Mouse (Mus musculus): Measurements from ENCODE around the gene Tjap1.

DNA sequence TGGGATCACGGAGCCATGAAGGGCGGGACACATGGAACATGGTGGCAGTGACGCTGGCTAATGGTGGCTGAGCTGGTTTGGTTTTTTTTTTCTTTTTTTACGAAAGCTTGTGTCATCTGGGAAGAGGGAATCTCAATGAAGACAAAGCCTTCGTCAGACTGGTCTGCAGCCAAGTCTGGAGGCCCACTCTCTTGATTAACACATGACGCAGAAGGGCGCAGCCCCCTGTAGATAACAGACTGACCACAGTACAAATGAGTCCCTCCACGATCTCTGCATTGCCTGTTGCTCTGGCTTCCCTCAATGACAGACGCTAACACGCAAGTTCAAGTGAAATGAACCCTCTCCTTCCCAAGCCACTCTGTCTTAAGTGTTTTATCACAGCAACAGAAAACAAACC is 7.3 kb downstream of the Tjap1 start:
- no peak for TF ChIP-seq CTCF (IDR thresholded peaks at IDR 0.05; ENCODE audit: low read depth)
- TF ChIP-seq EP300 (IDR thresholded peaks at IDR 0.05; ENCODE audit: low read depth): no peak

Data from heart, postnatal 0 days (tissue).